Mouse (Mus musculus) adrenal gland, adult 18-20 months (tissue): ENCODE measurements around the gene Zdbf2. TPM values are rescaled to one million over a fixed set of nuclear protein-coding genes. Genes with fewer than 3 reads are reported as not detected.
A peak's percentile ranks its signal among the peaks of the same experiment; 100 is the strongest.
"Not testable (repeated sequence)": the region's sequence is repeated elsewhere in the genome, so short reads cannot be mapped to it uniquely, and the experiment has no call there.

ENCODE experiments used
- DNase-seq, 2 experiments: peaks; one replicate each; pipeline ENCODE4 v3.0.0; 2021 to 2022; ENCODE audit warnings: low spot score in 2 of 2
- microRNA-seq, 2 experiments: library from miRNA; unstranded; fragments of <30 nt; microRNA quantifications; one replicate each; pipeline ENCODE4 v1.2.0; 2021; ENCODE audit warnings: borderline number of aligned reads in 2 of 2
- total RNA-seq, 2 experiments: library from RNA; stranded (reverse); gene quantifications; 1 replicate in 1 of 2; 2 replicates in 1 of 2; pipeline ENCODE4 v1.2.3; 2021

Gene Zdbf2
- total RNA-seq, 2 experiments from 2014 or later = 10.8 to 23.1 TPM

GRCm38 (mm10) chr1:63261041-63261590 is 11.9 kb upstream of the Zdbf2 start:
- no peak for DNase-seq

GRCm38 (mm10) chr1:63263671-63264070 is 9.4 kb upstream of the Zdbf2 start:
- no peak for DNase-seq

DNA sequence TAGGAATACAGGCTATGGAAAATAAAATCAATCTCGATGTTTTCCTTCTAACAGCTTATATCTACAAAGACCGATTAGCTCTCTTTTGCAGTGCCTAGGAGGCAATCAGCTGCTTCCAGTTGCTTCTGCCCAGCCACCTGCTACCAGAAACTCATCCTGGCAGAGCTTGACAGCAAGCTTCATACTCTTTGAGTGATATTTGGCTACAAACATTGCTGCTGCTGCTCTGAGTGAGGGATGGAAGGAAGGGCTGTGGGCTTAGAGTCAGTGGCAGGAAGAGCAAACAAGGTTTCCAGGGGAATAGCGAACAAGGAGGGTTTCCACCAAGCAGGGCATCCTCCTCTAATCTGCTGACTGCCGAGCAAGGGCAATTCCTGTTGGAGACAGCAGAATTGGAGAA is 7.6 kb upstream of the Zdbf2 start:
- DNase-seq = no peak

GRCm38 (mm10) chr1:63266121-63266520 is 6.9 kb upstream of the Zdbf2 start:
- no peak for DNase-seq

DNA sequence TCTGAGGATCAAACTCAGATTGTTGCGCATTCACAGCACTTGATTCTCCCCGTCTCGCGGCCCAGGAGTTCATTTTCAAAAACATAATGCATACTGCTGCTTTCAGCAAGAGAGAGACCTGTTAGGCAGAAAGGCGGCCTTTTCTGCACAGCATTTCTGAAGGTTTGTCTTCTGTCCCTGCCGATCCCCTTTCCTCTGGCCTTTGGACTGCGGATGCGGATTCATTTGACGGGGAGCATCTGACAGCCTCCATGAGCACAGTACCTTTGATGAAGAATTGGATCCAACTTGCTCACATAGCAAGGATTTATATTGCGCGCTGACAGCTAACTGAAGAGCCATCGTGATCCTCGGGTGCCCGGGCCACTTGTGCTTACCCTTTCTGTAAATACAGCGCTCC is 6.3 kb upstream of the Zdbf2 start:
- DNase-seq = no peak

DNA sequence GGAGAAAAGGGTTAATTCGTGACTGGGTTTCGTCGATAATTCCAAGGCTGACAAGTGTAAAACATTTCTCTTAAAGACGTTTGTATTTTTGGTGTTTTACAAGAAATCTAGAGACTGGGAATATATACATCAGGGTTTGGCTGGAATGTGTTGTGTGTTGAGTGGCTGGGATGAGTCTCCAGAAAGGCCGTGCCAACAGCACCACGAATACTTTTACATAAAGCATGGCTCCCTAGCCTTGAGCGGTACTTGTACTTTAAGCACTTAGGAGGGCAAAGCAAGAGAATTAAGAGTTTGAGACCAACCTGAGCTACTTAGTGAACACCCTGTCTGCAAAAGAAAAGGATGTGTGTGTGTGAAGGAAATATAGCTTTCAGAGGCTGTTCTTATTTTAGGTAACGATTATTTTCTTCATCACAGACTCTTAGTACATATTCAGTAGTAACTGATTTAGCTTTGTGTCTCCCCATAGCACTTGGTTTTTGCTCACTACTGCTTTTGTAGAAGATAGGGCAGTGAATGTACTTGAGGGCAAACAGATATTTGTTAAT is 865 bp upstream of the Zdbf2 start:
- no peak for DNase-seq

DNA sequence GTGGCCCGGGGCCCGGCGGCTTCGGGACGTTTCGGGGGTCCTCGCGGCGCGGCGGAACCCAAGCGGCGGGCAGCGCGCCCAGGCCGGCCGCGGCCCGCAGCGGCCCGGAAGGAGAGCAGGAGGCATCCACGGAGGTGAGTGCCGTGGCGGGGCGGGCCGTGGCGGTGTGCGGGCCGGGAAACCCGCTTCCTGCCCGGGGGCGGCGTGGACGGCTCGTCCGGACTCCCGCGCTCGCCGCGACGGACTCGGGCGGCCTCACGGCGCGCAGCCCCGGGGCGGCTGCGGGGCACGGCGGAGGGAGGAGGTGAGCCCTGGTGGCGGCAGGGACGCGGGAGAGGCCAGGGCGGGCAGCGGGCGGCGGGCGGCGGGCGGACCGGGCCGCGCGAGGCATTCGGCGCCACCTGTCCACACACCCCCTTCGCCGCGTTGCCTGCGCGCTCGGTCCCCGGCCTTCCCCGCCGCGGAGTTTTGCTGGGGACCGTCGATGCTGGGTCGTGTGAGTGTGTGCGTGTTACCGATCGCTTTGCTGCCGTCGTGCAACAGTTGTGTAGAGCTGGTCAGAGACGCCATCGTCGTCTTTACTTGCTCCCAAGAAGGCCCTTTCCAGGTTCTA is 380 bp downstream of the Zdbf2 start:
- DNase-seq = peak in 1 of 2 experiments; percentile 15

DNA sequence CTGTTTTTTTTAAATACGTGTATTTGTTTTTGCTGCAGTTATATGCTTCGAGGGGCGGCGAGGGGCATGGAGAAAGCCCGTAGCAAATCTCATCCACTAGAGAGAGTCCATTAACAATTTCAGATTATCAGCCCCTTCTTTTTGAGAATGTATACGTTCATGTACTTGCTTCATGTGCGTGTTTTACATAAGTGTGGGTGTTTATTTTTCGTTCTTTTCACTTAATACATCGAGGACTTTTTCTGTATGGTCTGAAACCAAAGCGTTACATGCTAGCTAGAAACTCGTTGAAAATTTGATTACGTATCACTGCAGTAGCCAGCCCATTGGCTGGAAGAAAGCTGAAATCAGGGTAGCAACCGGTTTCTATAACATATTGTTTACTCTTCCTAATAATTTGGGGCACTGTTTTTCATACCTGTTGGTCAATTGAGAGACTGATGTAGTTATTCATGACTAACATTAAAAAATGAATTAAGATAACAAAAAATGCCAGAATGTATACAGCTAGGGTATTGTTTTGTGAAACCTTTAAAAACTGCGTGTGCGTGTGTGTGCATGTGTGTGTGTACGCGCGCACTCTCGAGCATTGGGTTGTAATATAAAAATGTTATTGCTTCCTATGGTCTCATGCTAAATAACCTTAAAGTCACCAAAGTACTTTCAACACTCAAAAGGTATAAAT is 1.1 kb downstream of the Zdbf2 start:
- no peak for DNase-seq

DNA sequence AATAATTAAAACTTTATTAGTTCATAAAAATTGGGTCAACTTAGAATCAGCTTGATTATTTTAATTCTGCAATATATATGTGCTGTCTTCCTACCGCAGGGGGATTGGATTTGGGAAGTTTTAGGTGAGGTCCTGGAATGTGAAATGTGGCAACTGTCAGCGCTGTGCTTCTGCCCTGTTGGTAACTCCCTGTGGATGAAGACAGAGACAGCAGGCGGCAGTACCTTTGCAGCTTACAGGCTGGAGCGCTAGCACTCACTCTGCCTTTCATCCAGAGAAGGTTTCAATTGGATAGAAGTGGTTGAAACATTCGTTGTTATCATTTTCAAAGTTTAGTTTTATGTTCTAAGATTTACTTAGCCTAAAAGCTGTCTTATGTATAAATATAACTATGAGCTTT is 5.0 kb downstream of the Zdbf2 start:
- no peak for DNase-seq

DNA sequence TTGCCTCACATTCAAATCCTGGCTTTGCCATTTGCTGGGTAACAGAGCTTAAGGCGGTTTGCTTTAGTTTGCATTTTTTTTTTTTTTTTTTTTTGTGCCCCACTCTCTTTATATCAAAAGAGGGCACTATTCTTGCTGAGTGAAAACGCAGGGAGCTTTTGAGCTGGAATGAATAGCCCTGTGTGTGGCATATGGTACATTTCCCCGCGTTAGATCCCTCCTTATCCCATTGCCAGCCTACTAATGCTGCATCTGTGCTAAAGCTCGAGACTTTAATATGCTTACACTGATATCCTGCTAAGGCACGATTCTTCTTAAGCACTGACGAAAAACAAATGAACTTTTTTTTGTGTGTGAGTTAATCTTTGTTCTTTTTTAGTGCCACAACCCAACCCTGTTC is 20.9 kb downstream of the Zdbf2 start:
- no peak for DNase-seq

DNA sequence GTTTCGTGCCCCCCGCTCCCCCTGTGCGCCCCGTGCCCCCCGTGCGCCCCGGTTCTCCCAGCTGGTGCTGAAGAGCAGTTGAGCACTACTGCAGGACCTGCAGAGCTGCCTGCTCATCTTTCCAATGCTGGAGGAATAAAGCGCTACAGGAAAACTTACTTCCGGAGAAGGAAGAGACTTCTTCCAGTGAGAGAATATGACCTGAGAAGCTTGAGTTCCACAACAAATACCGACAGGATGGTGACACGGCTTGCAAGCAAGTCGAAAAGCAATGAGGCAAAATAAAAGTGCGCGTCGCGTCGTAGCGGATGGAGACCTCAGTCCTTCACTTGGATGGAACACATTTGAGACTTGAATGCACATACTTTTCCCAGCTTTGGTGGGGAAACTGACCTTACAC is 36.6 kb downstream of the Zdbf2 start:
- no peak for DNase-seq

GRCm38 (mm10) chr1:63323565-63324132 is 50.6 kb downstream of the Zdbf2 start:
- not testable (repeated sequence) for DNase-seq

Small RNA genes lying within 50 kb of the gene (microRNA-seq; reads per million reads assigned to microRNA genes)
- gene Gm24513 = 0 reads per million in 2 experiments

Other genes with a start within 250 kb of the Zdbf2 start
- 10 to 100 TPM; 24.7 to 27.3 TPM for gene Ino80d, start 158.6 kb upstream of the Zdbf2 start, total RNA-seq
- 100 to 1,000 TPM; 584 to 627 TPM for gene Eef1b2, start 96.4 kb upstream of the Zdbf2 start, total RNA-seq
- gene Ndufs1, start 96.4 kb upstream of the Zdbf2 start, total RNA-seq = 100 to 1,000 TPM; 272 to 350 TPM
- gene Gpr1, start 58.7 kb upstream of the Zdbf2 start, total RNA-seq = under 1 TPM; 0.26 to 0.43 TPM
- 10 to 100 TPM; 12.8 to 16.4 TPM for gene Adam23, start 172.6 kb downstream of the Zdbf2 start, total RNA-seq